Mouse (Mus musculus) cerebellum, adult 9-11 months (tissue): ENCODE measurements around the gene Eaf1.

Experiments used
- DNase-seq: peaks from one replicate; pipeline ENCODE4 v3.0.0; 2022

The Eaf1 gene

GRCm38 (mm10) chr14:31510322-31510721, 16.1 kb downstream of the Eaf1 start:
- no peak for DNase-seq

- DNase-seq, result no peak
Measured at GRCm38 (mm10) chr14:31515895-31516294, 21.7 kb downstream of the Eaf1 start.

- no peak for DNase-seq
Measured at GRCm38 (mm10) chr14:31519165-31519564, 25.0 kb downstream of the Eaf1 start.

GRCm38 (mm10) chr14:31521318-31521717, 27.1 kb downstream of the Eaf1 start:
- DNase-seq, result no peak

- no peak for DNase-seq
Measured at GRCm38 (mm10) chr14:31525040-31525810, 31.0 kb downstream of the Eaf1 start.

- no peak for DNase-seq
Measured at GRCm38 (mm10) chr14:31530847-31531246, 36.6 kb downstream of the Eaf1 start.

GRCm38 (mm10) chr14:31531506-31532148, 37.4 kb downstream of the Eaf1 start:
- DNase-seq, result no peak

GRCm38 (mm10) chr14:31532656-31533055, 38.5 kb downstream of the Eaf1 start:
- no peak for DNase-seq

- DNase-seq, result peak; percentile 82
Measured at GRCm38 (mm10) chr14:31537298-31537697, 43.1 kb downstream of the Eaf1 start.

- no peak for DNase-seq
Measured at GRCm38 (mm10) chr14:31543885-31544442, 49.8 kb downstream of the Eaf1 start.

- no peak for DNase-seq
Measured at GRCm38 (mm10) chr14:31555021-31555420, 60.8 kb downstream of the Eaf1 start.

- no peak for DNase-seq
Measured at GRCm38 (mm10) chr14:31555963-31556434, 61.8 kb downstream of the Eaf1 start.

- no peak for DNase-seq
Measured at GRCm38 (mm10) chr14:31556526-31557260, 62.5 kb downstream of the Eaf1 start.

GRCm38 (mm10) chr14:31557273-31557672, 63.1 kb downstream of the Eaf1 start:
- peak; percentile 38 for DNase-seq

GRCm38 (mm10) chr14:31557784-31558183, 63.6 kb downstream of the Eaf1 start:
- DNase-seq, result no peak

- DNase-seq, result no peak
Measured at GRCm38 (mm10) chr14:31559216-31559615, 65.0 kb downstream of the Eaf1 start.
